Mouse (Mus musculus): ENCODE measurements around the gene Pde3a.

DNA sequence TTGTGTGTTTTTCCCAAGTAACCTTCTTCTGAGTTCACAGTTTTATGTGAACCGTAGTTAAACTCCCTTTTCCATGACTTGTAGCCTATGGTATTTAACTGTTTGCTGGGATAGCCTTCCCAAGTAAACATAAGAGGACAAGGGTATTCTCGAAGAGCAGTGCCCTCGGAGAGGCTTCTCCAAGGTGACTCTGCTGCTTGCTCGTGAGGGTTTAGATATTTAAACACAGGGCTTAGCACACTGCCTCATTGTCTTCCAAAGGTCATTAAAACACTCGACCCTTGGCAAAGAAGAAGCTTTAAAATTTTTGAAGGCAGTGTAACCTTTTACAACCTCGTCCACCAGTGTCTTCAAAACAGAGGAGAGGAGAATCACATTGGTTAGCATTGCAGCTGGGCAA is 61.3 kb downstream of the Pde3a start:
- TF ChIP-seq POLR2A (IDR thresholded peaks at IDR 0.05; ENCODE audit: control insufficient read depth, low read depth, low read length) = no peak
- no peak for TF ChIP-seq CTCF (IDR thresholded peaks at IDR 0.05; ENCODE audit: control insufficient read depth, insufficient read depth, insufficient replicate concordance, low read depth, low read length)

Data from testis, adult 2 months (tissue).